Mouse (Mus musculus) urinary bladder, postnatal 10 days (tissue): ENCODE results near the gene Rplp2.

Experiments
- DNase-seq: peaks from one replicate; pipeline ENCODE4 v3.0.0; 2022; ENCODE audit warnings: low spot score

The Rplp2 gene

GRCm38 (mm10) chr7:141484186-141485120 is 37.3 kb downstream of the Rplp2 start:
- DNase-seq: no peak

GRCm38 (mm10) chr7:141485186-141485585 is 38.0 kb downstream of the Rplp2 start:
- no peak for DNase-seq

- no peak for DNase-seq
These were observed 38.4 kb downstream of the Rplp2 start for GRCm38 (mm10) chr7:141485606-141486005.

GRCm38 (mm10) chr7:141486239-141486638 is 39.1 kb downstream of the Rplp2 start:
- DNase-seq: no peak

GRCm38 (mm10) chr7:141487141-141487540 is 40.0 kb downstream of the Rplp2 start:
- DNase-seq: no peak

- no peak for DNase-seq
These were observed 44.0 kb downstream of the Rplp2 start for GRCm38 (mm10) chr7:141491151-141491550.

- DNase-seq: no peak
These were observed 45.6 kb downstream of the Rplp2 start for GRCm38 (mm10) chr7:141492738-141493137.

GRCm38 (mm10) chr7:141493729-141494128 is 46.6 kb downstream of the Rplp2 start:
- no peak for DNase-seq

GRCm38 (mm10) chr7:141495379-141495778 is 48.2 kb downstream of the Rplp2 start:
- DNase-seq: no peak

- no peak for DNase-seq
These were observed 48.8 kb downstream of the Rplp2 start for GRCm38 (mm10) chr7:141495940-141496339.

- DNase-seq: no peak
These were observed 50.4 kb downstream of the Rplp2 start for GRCm38 (mm10) chr7:141497600-141497999.
